27 mouse cellular contexts compared by ENCODE assay signal in genomic region chr11:86453991-86454390, GRCm38 (mm10). TPM values are rescaled to one million over a fixed set of nuclear protein-coding genes. Genes with fewer than 3 reads are reported as not detected.
DNase-seq lines count a peak whose midpoint lies in the region; TF ChIP-seq lines count a peak whose summit lies in the region.
"Had no signal": no experiment of that assay in that cellular context is flagged by ENCODE, and none has a peak within 500 bp of the region (broad histone marks: within the 10 kb centered on the region; RNA-seq: fewer than 3 reads in every experiment).

No protein-coding gene starts in this region.

- no peak overlapping the region for H3K9ac ChIP-seq in MEL (ENCODE audit: control insufficient read depth, low read depth, low read length, poor library complexity, severe bottlenecking)
- H3K9ac ChIP-seq: embryonic facial prominence, embryonic 13.5 days; forebrain, embryonic 12.5 days; forebrain, embryonic 15.5 days; heart, embryonic 12.5 days; heart, embryonic 15.5 days; hindbrain, embryonic 12.5 days; hindbrain, embryonic 15.5 days; intestine, embryonic 15.5 days had no signal

- WGBS in hindbrain, embryonic 10.5 days, result 91% methylated on average over 5 of the region's 5 CpGs

- no peaks in the 10 kb centered on the region for H3K4me1 ChIP-seq in MEL (ENCODE audit: control insufficient read depth in 1 of 2, insufficient read depth in 2 of 2, low read length in 2 of 2)
- H3K4me1 ChIP-seq in hindbrain, embryonic 10.5 days (replicated peaks), result no peaks in the 10 kb centered on the region
- H3K4me1 ChIP-seq: embryonic facial prominence, embryonic 10.5 days; embryonic facial prominence, embryonic 13.5 days; forebrain, embryonic 12.5 days; forebrain, embryonic 15.5 days; heart, embryonic 12.5 days; heart, embryonic 15.5 days; hindbrain, embryonic 12.5 days; hindbrain, embryonic 15.5 days; intestine, embryonic 15.5 days had no signal

- TF ChIP-seq EP300 in MEL (IDR thresholded peaks at IDR 0.05; ENCODE audit: low read depth in 1 of 2, low read length in 2 of 2), result no peak

- no peak overlapping the region for H3K4me3 ChIP-seq in MEL (ENCODE audit: control insufficient read depth in 1 of 2, insufficient read depth in 1 of 2, low read depth in 2 of 2, low read length in 2 of 2)
- H3K4me3 ChIP-seq in hindbrain, embryonic 10.5 days, result no peak overlapping the region
- H3K4me3 ChIP-seq: embryonic facial prominence, embryonic 10.5 days; embryonic facial prominence, embryonic 13.5 days; erythroblast, embryonic 14.5 days; forebrain, embryonic 12.5 days; forebrain, embryonic 15.5 days; heart, embryonic 12.5 days; heart, embryonic 15.5 days; hindbrain, embryonic 12.5 days; hindbrain, embryonic 15.5 days; intestine, embryonic 15.5 days had no signal

- no peaks in the 10 kb centered on the region; a peak in 1 of 4 replicates for H3K27me3 ChIP-seq in MEL (ENCODE audit: control insufficient read depth in 1 of 2, insufficient read depth in 2 of 2, low read length in 2 of 2)
- no peaks in the 10 kb centered on the region for H3K27me3 ChIP-seq in hindbrain, embryonic 10.5 days (ENCODE audit: insufficient read depth, poor library complexity, severe bottlenecking)
- H3K27me3 ChIP-seq: embryonic facial prominence, embryonic 13.5 days; forebrain, embryonic 12.5 days; forebrain, embryonic 15.5 days; heart, embryonic 12.5 days; heart, embryonic 15.5 days; hindbrain, embryonic 12.5 days; hindbrain, embryonic 15.5 days; intestine, embryonic 15.5 days had no signal

- no peaks in the 10 kb centered on the region for H3K36me3 ChIP-seq in MEL (ENCODE audit: control insufficient read depth in 1 of 2, insufficient read depth in 2 of 2, low read length in 2 of 2)
- no peaks in the 10 kb centered on the region for H3K36me3 ChIP-seq in hindbrain, embryonic 10.5 days
- H3K36me3 ChIP-seq: embryonic facial prominence, embryonic 10.5 days; embryonic facial prominence, embryonic 13.5 days; forebrain, embryonic 12.5 days; forebrain, embryonic 15.5 days; heart, embryonic 12.5 days; heart, embryonic 15.5 days; hindbrain, embryonic 12.5 days; hindbrain, embryonic 15.5 days; intestine, embryonic 15.5 days had no signal

- peak; percentile 81 for DNase-seq in ES-CJ7 (ENCODE audit: low read depth, low spot score)
- DNase-seq in MEL (ENCODE audit: low read depth, low spot score), result peak; percentile 54
- DNase-seq in induced T-regulatory cell, adult 2 months (ENCODE audit: low read depth), result peak; percentile 13
- DNase-seq in hindbrain, embryonic 10.5 days (ENCODE audit: low spot score), result no peak
- DNase-seq in heart, postnatal 14 days, result no peak
- DNase-seq in adrenal gland, postnatal 4 days (ENCODE audit: low spot score in 2 of 2), result no peak
- DNase-seq: adrenal gland, adult 2 months; adrenal gland, postnatal 14 days; cerebellum, adult 11-12 months; cerebellum, adult 8-10 months; cerebellum, postnatal 10 days; cerebellum, postnatal 36 days; embryo, embryonic 11 days; gastrocnemius, postnatal 25 days; heart, adult 18-20 months; heart, postnatal 10 days; heart, postnatal 4 days had no signal

- TF ChIP-seq CTCF in MEL (IDR thresholded peaks at IDR 0.05 in 2 of 3, conservative IDR thresholded peaks at IDR 0.05 in 1 of 3; ENCODE audit: control insufficient read depth in 1 of 3, insufficient read depth in 1 of 3, low read depth in 2 of 3, low read length in 3 of 3, poor library complexity in 1 of 3, severe bottlenecking in 1 of 3), result no peak

- no peak for TF ChIP-seq POLR2A in MEL (IDR thresholded peaks at IDR 0.05; ENCODE audit: control insufficient read depth in 1 of 2, insufficient read depth in 1 of 2, low read depth in 1 of 2, low read length in 2 of 2, poor library complexity in 1 of 2)

- intact Hi-C loops in heart, postnatal 14 days (cut with DNase I), result no loop called here

- no peak overlapping the region for H3K27ac ChIP-seq in MEL (ENCODE audit: control insufficient read depth, low read depth, low read length)
- H3K27ac ChIP-seq in hindbrain, embryonic 10.5 days, result no peak overlapping the region
- H3K27ac ChIP-seq: embryonic facial prominence, embryonic 10.5 days; embryonic facial prominence, embryonic 13.5 days; forebrain, embryonic 12.5 days; forebrain, embryonic 15.5 days; heart, embryonic 15.5 days; hindbrain, embryonic 12.5 days; hindbrain, embryonic 15.5 days; intestine, embryonic 15.5 days had no signal

- no peaks in the 10 kb centered on the region for H3K79me2 ChIP-seq in MEL (ENCODE audit: control insufficient read depth, insufficient read depth, low read length, poor library complexity)

- H3K9me3 ChIP-seq in MEL (replicated peaks; ENCODE audit: insufficient read depth, low read length), result no peaks in the 10 kb centered on the region
- H3K9me3 ChIP-seq in hindbrain, embryonic 10.5 days, result no peaks in the 10 kb centered on the region
- H3K9me3 ChIP-seq: embryonic facial prominence, embryonic 10.5 days; embryonic facial prominence, embryonic 13.5 days; forebrain, embryonic 12.5 days; forebrain, embryonic 15.5 days; heart, embryonic 12.5 days; heart, embryonic 15.5 days; hindbrain, embryonic 12.5 days; hindbrain, embryonic 15.5 days; intestine, embryonic 15.5 days had no signal

- TF ChIP-seq RAD21 in MEL (IDR thresholded peaks at IDR 0.05; ENCODE audit: low read depth, low read length), result no peak

TF ChIP-seq in MEL, 35 proteins besides CTCF, POLR2A, EP300 and RAD21:
- TF ChIP-seq HCFC1 (IDR thresholded peaks at IDR 0.05; ENCODE audit: low read depth, low read length), result no peak
- TF ChIP-seq GABPA (IDR thresholded peaks at IDR 0.05; ENCODE audit: low read depth, low read length), result no peak
- TF ChIP-seq ETS1 (IDR thresholded peaks at IDR 0.05; ENCODE audit: low read depth, low read length), result no peak
- no peak for TF ChIP-seq BHLHE40 (IDR thresholded peaks at IDR 0.05; ENCODE audit: borderline replicate concordance, low read depth, low read length)
- TF ChIP-seq JUND (IDR thresholded peaks at IDR 0.05; ENCODE audit: low read depth, low read length), result no peak
- TF ChIP-seq ELF1 (IDR thresholded peaks at IDR 0.05; ENCODE audit: low read depth, low read length), result no peak
- TF ChIP-seq MAZ (IDR thresholded peaks at IDR 0.05; ENCODE audit: low read depth, low read length), result no peak
- no peak for TF ChIP-seq POLR2AphosphoS5 (IDR thresholded peaks at IDR 0.05; ENCODE audit: borderline replicate concordance, low read depth, low read length)
- no peak for TF ChIP-seq TAL1 (IDR thresholded peaks at IDR 0.05; ENCODE audit: low read length)
- TF ChIP-seq E2F4 (IDR thresholded peaks at IDR 0.05; ENCODE audit: borderline replicate concordance, low read depth, low read length), result no peak
- no peak for TF ChIP-seq USF2 (IDR thresholded peaks at IDR 0.05; ENCODE audit: borderline replicate concordance in 1 of 2, insufficient read depth in 1 of 2, low read depth in 1 of 2, low read length in 2 of 2)
- TF ChIP-seq ZNF384 (IDR thresholded peaks at IDR 0.05; ENCODE audit: low read depth, low read length), result no peak
- no peak for TF ChIP-seq NRF1 (IDR thresholded peaks at IDR 0.05; ENCODE audit: insufficient read depth, low read depth, low read length, poor library complexity, severe bottlenecking)
- no peak for TF ChIP-seq SIN3A (IDR thresholded peaks at IDR 0.05; ENCODE audit: low read length)
- no peak for TF ChIP-seq TBP (IDR thresholded peaks at IDR 0.05; ENCODE audit: low read depth, low read length)
- TF ChIP-seq USF1 (IDR thresholded peaks at IDR 0.05; ENCODE audit: low read depth, low read length), result no peak
- TF ChIP-seq MAX (IDR thresholded peaks at IDR 0.05; ENCODE audit: low read length), result no peak

RNA-seq across cellular contexts. Expression of gene Rnft1, which starts 30.5 kb away (rescaled TPM):
- 40.3 and 42.0 TPM in 2 replicates for total RNA-seq in MEL (2012; rRNA removed)
- 10 to 100 TPM in 1 of 2 experiments, not detected in 1; 38.1 TPM for polyA plus RNA-seq in MEL (2012; ENCODE audit: insufficient read depth in 1 of 2, insufficient read length in 2 of 2, low read depth in 1 of 2, low replicate concordance in 2 of 2, missing spikeins in 1 of 2)
- 19.7 and 25.1 TPM in 2 replicates for polyA plus RNA-seq in hindbrain, embryonic 10.5 days (2016; fragmentation: Nextera tagmentation; extraction: Ambion mirVana)
- total RNA-seq in heart, postnatal 14 days (2021), result 10 to 100 TPM; 25.2 to 28.6 TPM
- total RNA-seq in adrenal gland, postnatal 4 days (2021), result 10 to 100 TPM; 37.1 to 39.0 TPM

Comparison
In these comparisons a context has a peak if more than half of its experiments do, and no peak if none do; other contexts are left out.
1. DNase-seq: peak in ES-CJ7 (single experiment), MEL (single experiment) and induced T-regulatory cell, adult 2 months (single experiment); none in hindbrain, embryonic 10.5 days (single experiment), heart, postnatal 14 days (0 of 2) and adrenal gland, postnatal 4 days (0 of 2).